Mouse (Mus musculus) ES-E14 (cell line): ENCODE results near the gene Gm10134.

Source experiments
- HCFC1 ChIP-seq: IDR thresholded peaks from 2 replicates; pipeline ENCODE4 v1.6.1; 2012; ENCODE audit warnings: low read length, inconsistent platforms, borderline replicate concordance; ENCODE audit not compliant: insufficient read depth
- ZC3H11A ChIP-seq: IDR thresholded peaks from 2 replicates; pipeline ENCODE4 v1.6.1; 2012; ENCODE audit warnings: low read depth, mild to moderate bottlenecking, inconsistent platforms, low read length, borderline replicate concordance
- ZNF384 ChIP-seq: IDR thresholded peaks from 2 replicates; pipeline ENCODE4 v1.6.1; 2012; ENCODE audit warnings: low read depth, low read length, inconsistent platforms

GRCm38 (mm10) chr2:28547237-28548172 is 41.6 kb downstream of the Gm10134 start:
- TF ChIP-seq ZNF384 (no peak), ZC3H11A (peak; percentile 81), HCFC1 (no peak)
